Mouse (Mus musculus): ENCODE measurements around the gene Lpp.
A peak's percentile ranks its signal among the peaks of the same experiment; 100 is the strongest.

Gene Lpp

DNA sequence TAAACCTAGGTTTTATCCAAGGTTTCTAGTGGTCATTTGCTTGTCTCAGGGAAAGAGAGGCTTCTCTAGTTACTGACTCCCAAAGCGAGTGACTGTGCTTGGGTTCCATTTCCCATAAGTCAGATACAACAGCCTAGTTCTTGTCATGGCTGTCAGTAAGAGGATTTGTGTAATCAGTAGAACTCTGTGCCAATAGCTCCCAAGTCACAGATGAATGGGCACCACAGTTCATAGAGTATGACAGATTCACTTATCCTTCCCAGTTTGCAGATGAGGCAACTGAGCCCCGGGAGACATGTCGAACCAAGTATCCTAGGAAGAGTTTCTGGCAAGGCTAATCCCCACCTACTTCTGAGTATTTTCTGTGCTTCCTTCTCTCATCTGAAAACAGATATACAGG, 556.0 kb downstream of the Lpp start:
- no peak for DNase-seq

DNA sequence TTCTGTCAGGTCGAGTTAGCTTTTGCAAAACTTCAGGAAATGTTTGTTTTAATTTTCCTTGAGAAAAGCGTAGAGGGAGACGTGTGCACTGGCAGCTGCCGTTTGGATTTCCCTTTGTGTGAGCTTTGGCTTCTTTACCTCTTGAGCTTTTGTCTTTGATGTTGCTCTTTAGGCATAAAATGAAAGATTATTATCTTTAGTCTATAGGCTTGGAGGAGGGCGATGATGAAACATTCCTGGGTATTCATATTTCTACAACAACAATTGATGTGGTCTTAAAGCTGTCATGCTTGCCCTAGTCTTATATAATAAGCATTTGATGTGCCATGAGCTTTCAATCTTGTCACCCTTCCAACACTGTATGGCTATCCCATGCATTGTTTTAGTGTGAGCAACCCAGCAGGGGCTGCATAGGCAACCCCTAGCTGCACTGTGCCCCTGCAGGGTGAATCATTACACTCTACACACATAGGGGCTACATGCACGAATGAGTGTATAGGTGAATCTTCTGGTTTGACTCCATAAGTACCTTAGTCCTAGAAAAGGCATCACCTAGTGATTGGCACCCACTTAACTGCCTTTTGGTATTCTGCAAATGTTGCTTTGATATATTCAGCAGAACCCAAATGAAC, 556.9 kb downstream of the Lpp start:
- no peak for DNase-seq

DNA sequence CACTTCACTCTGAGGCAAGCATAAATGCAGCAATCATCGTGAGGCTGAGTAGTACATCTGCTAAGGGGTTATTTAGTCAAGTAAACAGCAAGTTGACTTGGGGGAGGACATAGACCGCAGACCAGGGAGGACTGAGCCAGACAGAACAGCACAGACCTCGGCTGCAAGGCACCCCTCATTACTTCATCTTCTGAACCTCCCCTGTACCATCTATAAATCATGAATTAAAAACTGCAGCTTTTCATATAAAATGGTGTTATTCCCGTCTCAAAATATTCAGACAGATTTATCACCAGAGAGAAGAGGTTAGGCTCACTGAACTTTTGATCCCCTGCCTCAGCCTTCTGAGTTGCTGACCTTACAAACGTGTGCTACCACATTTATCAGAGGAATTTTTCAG, 558.6 kb downstream of the Lpp start:
- no peak for DNase-seq

GRCm38 (mm10) chr16:24955054-24955453, 561.7 kb downstream of the Lpp start:
- DNase-seq: no peak

GRCm38 (mm10) chr16:24958661-24959060, 565.4 kb downstream of the Lpp start:
- no peak for DNase-seq

GRCm38 (mm10) chr16:24960901-24961806, 567.8 kb downstream of the Lpp start:
- no peak for DNase-seq

GRCm38 (mm10) chr16:24964311-24964710, 571.0 kb downstream of the Lpp start:
- no peak for DNase-seq

- DNase-seq: no peak
Observed at GRCm38 (mm10) chr16:24965091-24965490, 571.8 kb downstream of the Lpp start.

- DNase-seq: no peak
Observed at GRCm38 (mm10) chr16:24966460-24966859, 573.2 kb downstream of the Lpp start.

GRCm38 (mm10) chr16:24973009-24973631, 579.8 kb downstream of the Lpp start:
- DNase-seq: no peak

- no peak for DNase-seq
Observed at GRCm38 (mm10) chr16:24977771-24978170, 584.5 kb downstream of the Lpp start.

DNA sequence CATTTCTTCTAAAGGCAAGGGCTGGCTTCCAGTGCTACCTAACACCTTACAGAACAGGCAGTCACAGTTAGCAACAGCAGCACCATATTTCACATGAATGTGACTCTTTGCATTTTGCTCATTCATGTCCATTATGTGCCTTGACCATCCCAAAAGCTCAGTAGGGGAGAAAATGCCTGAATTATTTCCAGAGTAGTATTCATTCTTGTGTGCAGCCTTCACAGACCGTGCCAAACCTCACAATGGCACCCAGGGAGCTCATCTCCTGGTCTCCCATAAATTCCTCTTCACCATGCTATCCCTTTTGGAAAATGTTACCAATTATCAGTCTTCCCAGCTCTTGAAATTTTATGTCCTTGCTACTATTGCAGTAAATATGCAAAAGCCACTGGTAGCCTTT, 584.9 kb downstream of the Lpp start:
- DNase-seq: no peak

DNA sequence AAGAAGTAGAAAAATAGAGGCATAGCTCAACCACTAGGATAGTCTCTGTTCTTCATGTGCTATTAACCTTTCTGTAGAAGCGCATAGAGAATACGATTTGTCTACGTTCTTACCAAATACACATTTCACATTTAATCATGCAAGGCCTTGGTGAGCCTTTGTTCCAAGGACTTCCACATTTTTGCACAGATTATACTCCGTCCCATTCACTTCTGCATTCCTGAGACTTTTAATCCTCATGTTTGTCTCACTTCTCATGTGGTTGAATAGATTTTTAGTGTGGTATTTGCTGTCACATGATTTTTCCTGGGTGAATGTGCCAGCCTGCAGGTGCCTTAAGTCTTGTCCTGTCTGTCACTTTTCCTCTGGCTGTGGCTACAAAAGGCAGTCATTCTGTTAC, 586.1 kb downstream of the Lpp start:
- DNase-seq: no peak

GRCm38 (mm10) chr16:24982828-24983227, 589.5 kb downstream of the Lpp start:
- DNase-seq: peak; percentile 23

DNA sequence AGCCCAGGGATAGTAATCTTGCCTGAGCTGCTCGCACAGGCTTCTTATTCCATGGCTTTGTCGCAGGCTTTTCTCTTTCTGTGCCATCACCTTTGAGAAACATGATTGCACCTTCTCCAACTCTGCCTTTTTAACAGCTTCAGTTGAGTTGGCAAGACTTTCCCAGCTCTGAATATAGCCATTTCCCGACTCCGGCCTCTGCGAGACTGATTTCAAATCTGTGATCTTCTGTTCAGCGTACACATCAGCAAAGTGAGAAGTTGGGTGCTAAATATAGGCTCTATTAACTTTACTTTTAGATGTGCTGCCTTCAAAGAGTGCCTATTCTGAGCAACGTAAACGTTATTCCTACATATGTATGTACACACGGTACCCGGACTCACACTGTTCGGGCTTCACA, 597.0 kb downstream of the Lpp start:
- no peak for DNase-seq

DNA sequence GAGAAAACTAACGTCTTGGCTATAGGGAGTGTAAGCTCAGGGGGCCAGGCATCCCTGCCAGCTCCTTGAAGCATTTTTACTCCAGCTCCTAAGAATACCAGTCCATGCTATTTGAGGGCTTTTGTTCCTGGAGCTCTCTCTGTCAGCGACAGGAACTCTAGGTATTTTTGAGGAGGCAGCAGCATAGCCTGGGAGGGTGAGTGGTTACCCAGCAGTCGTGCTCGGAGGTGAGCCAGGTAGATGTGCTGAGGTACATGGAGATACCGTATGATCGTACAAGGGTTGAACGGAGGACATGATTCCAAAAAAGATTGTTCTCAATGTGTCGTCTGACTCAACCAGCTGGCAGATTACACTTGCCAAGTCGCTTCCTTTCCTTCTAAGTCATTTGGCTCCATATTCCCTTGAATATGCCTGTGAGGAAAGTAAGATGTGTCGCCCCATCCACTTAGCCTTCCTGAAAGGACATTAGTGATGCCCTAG, 597.8 kb downstream of the Lpp start:
- peak; percentile 34 for DNase-seq

- DNase-seq: no peak
Observed at GRCm38 (mm10) chr16:24991995-24992394, 598.7 kb downstream of the Lpp start.

- DNase-seq: no peak
Observed at GRCm38 (mm10) chr16:24992494-24992893, 599.2 kb downstream of the Lpp start.

- DNase-seq: no peak
Observed at GRCm38 (mm10) chr16:25010980-25011877, 617.9 kb downstream of the Lpp start.

- DNase-seq: no peak
Observed at GRCm38 (mm10) chr16:25012938-25013337, 619.6 kb downstream of the Lpp start.

- peak; percentile 89 for DNase-seq
Observed at GRCm38 (mm10) chr16:25016261-25016836, 623.0 kb downstream of the Lpp start.

DNA sequence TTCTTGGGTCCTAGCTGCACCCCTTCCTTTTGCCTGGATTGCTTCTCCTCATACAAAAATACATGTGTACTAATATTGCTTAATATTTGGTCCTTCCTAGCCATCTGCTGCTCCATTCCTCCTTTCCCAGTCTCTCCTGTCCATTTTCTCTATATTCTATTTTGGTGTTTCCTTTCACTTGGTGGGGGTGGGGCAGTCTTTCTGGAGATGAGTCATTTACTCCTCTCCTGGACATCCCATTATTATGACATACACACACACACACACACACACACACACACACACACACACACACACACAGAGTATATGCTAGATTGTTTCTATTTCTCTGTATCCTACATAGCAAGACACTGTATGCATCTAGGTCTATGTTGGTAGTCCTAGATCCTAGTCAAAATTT, 623.7 kb downstream of the Lpp start:
- DNase-seq: no peak

Measured in layer of hippocampus, adult 9-11 months (tissue).